In genomic region chr3:55758297-55758696, GRCm38 (mm10) we compare ENCODE assay signal across 11 mouse cellular contexts. TPM values are rescaled to one million over a fixed set of nuclear protein-coding genes. Genes with fewer than 3 reads are reported as not detected.
DNase-seq lines count a peak whose midpoint lies in the region; ATAC-seq lines count a peak whose summit lies in the region.
"Had no signal": no experiment of that assay in that cellular context is flagged by ENCODE, and none has a peak within 500 bp of the region (broad histone marks: within the 10 kb centered on the region; RNA-seq: fewer than 3 reads in every experiment).

No protein-coding gene starts in this region.

- no peak for ATAC-seq in hindbrain, embryonic 14.5 days (ENCODE audit: low FRiP score)
- no peak for ATAC-seq in hindbrain, embryonic 12.5 days (ENCODE audit: low FRiP score)
- no peak for ATAC-seq in erythroid progenitor cell, adult 5-6 weeks (replicated peaks; ENCODE audit: low FRiP score, poor library complexity, severe bottlenecking)

- 42% methylated on average over 8 of the region's 8 CpGs for WGBS in hindbrain, embryonic 14.5 days
- 56% methylated on average over 8 of the region's 8 CpGs for WGBS in hindbrain, embryonic 12.5 days

- H3K4me3 ChIP-seq in hindbrain, embryonic 14.5 days (replicated peaks; ENCODE audit: low read length) = no peak overlapping the region
- H3K4me3 ChIP-seq in hindbrain, embryonic 12.5 days = no peak overlapping the region
- H3K4me3 ChIP-seq: embryonic facial prominence, embryonic 15.5 days; limb, embryonic 15.5 days had no signal

- DNase-seq in hindbrain, embryonic 14.5 days (ENCODE audit: low spot score) = peak; percentile 55
- peak; percentile 15 for DNase-seq in thymus, postnatal 4 days
- DNase-seq in thymus, postnatal 0 days (ENCODE audit: low spot score) = no peak
- DNase-seq in cerebellum, postnatal 25 days = peak; percentile 51 to 63
- peak; percentile 62 for DNase-seq in retina, postnatal 1 day
- no peak for DNase-seq in ovary, postnatal 10 days (ENCODE audit: low spot score)
- DNase-seq: gastrocnemius, postnatal 10 days had no signal

- no peak overlapping the region for H3K4me2 ChIP-seq in hindbrain, embryonic 14.5 days (replicated peaks)
- H3K4me2 ChIP-seq in hindbrain, embryonic 12.5 days (replicated peaks) = no peak overlapping the region
- H3K4me2 ChIP-seq: embryonic facial prominence, embryonic 15.5 days; limb, embryonic 15.5 days had no signal

- H3K27me3 ChIP-seq in hindbrain, embryonic 14.5 days (ENCODE audit: control insufficient read depth, insufficient read depth, low read length) = no peaks in the 10 kb centered on the region
- peaks cover 4% of the 10 kb centered on the region; the same call in 1 of the 2 replicates for H3K27me3 ChIP-seq in hindbrain, embryonic 12.5 days
- H3K27me3 ChIP-seq: embryonic facial prominence, embryonic 15.5 days; limb, embryonic 15.5 days had no signal

- H3K36me3 ChIP-seq in hindbrain, embryonic 14.5 days (replicated peaks; ENCODE audit: control insufficient read depth, insufficient read depth) = no peaks in the 10 kb centered on the region
- H3K36me3 ChIP-seq in hindbrain, embryonic 12.5 days = no peaks in the 10 kb centered on the region
- H3K36me3 ChIP-seq: embryonic facial prominence, embryonic 15.5 days; limb, embryonic 15.5 days had no signal

- H3K27ac ChIP-seq in hindbrain, embryonic 14.5 days = 0 out of 2 replicates have a peak overlapping the region, but pooled peaks have one; percentile 16
- no peak overlapping the region for H3K27ac ChIP-seq in hindbrain, embryonic 12.5 days
- H3K27ac ChIP-seq: embryonic facial prominence, embryonic 15.5 days; limb, embryonic 15.5 days had no signal

- H3K9ac ChIP-seq in hindbrain, embryonic 14.5 days = no peak overlapping the region
- no peak overlapping the region for H3K9ac ChIP-seq in hindbrain, embryonic 12.5 days
- H3K9ac ChIP-seq: embryonic facial prominence, embryonic 15.5 days; limb, embryonic 15.5 days had no signal

- H3K4me1 ChIP-seq in hindbrain, embryonic 14.5 days (replicated peaks; ENCODE audit: control insufficient read depth, insufficient read depth, low read length) = peaks cover 38% of the 10 kb centered on the region
- peaks cover 22% of the 10 kb centered on the region for H3K4me1 ChIP-seq in hindbrain, embryonic 12.5 days

- H3K9me3 ChIP-seq in hindbrain, embryonic 14.5 days (ENCODE audit: control insufficient read depth, low read length) = no peaks in the 10 kb centered on the region
- H3K9me3 ChIP-seq in hindbrain, embryonic 12.5 days (replicated peaks) = no peaks in the 10 kb centered on the region
- H3K9me3 ChIP-seq: embryonic facial prominence, embryonic 15.5 days; limb, embryonic 15.5 days had no signal

RNA-seq across cellular contexts. Expression of gene Mab21l1, which starts 24.0 kb away (rescaled TPM):
- polyA plus RNA-seq in hindbrain, embryonic 14.5 days (2014; fragmentation: Nextera tagmentation; extraction: Ambion mirVana) = 131 and 149 TPM in 2 replicates
- 104 and 115 TPM in 2 replicates for polyA plus RNA-seq in hindbrain, embryonic 12.5 days (2016; fragmentation: Nextera tagmentation; extraction: Ambion mirVana)
- 0.55 and 0.56 TPM in 2 replicates for polyA plus RNA-seq in thymus, postnatal 0 days (2015; fragmentation: Nextera tagmentation; extraction: Ambion mirVana)
- not detected in 2 replicates for total RNA-seq in erythroid progenitor cell, adult 5-6 weeks (2015; ENCODE audit: low replicate concordance)
- not detected in 2 replicates for total RNA-seq in erythroid progenitor cell, adult 5-6 weeks (2017; ENCODE audit: low replicate concordance)

Comparison
In these comparisons a context has a peak if more than half of its experiments do, and no peak if none do; other contexts are left out.
1. DNase-seq: peak in hindbrain, embryonic 14.5 days (single experiment), thymus, postnatal 4 days (single experiment), cerebellum, postnatal 25 days (2 of 2) and retina, postnatal 1 day (single experiment); none in thymus, postnatal 0 days (single experiment) and ovary, postnatal 10 days (single experiment).
2. RNA of gene Mab21l1, which starts 24.0 kb away (polyA plus RNA-seq): 131 to 149 TPM in hindbrain, embryonic 14.5 days and 104 to 115 TPM in hindbrain, embryonic 12.5 days; 0.55 to 0.56 TPM in thymus, postnatal 0 days; every median in the first group is over 10 times any median in the second.